Mouse (Mus musculus) cerebellum, adult 2 months (tissue): Measurements from ENCODE around the gene Pak4.

Experiments used
- CTCF ChIP-seq: fragments of 200-500 bp; IDR thresholded peaks from 2 replicates; pipeline ENCODE4 v1.5.1; 2011; ENCODE audit warnings: low read depth, mild to moderate bottlenecking, control low read depth, low read length, moderate library complexity, borderline replicate concordance; ENCODE audit not compliant: insufficient read depth
- POLR2A ChIP-seq: fragments of 200-500 bp; IDR thresholded peaks from 2 replicates; pipeline ENCODE4 v1.6.1; 2011; ENCODE audit warnings: low read length, control low read depth, borderline replicate concordance; ENCODE audit not compliant: insufficient read depth

DNA sequence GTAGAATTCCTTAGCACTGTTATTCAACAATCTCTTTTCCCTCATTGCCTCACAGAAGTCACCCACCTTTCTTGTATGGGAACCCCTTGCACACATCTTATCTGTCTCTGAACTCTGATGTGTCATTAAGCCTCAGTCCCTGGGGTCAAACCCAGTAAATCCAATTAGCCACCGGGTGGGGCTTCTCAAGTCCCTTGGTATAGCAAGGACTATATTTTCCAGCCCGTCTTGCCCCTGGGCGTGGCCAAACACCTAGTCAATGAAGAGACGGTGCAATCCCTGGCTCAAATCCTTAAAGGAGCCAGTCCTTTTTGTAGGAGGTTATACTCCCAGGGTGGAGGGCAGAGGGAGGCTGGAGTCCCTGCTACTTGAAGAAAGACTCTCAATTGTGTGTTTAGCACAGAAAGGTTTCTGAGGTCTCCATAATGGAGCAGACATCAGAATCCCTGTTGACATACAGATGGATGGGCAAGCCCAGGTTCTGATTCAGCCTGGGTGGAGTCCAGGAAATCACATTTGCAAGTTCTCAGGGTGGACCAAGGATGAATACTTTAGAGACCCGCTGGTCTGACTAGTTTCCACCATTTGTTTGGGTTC lies 41.9 kb downstream of the Pak4 start:
- TF ChIP-seq CTCF (no peak), POLR2A (no peak)
